Mouse (Mus musculus) thymus, adult 2 months (tissue): ENCODE measurements around the gene Fam83g. TPM values are rescaled to one million over a fixed set of nuclear protein-coding genes. Genes with fewer than 3 reads are reported as not detected.

Experiments used
- DNase-seq: peaks from one replicate; pipeline ENCODE4 v3.0.0; 2021
- H3K27ac ChIP-seq: fragments of 200-500 bp; 2 replicates; pipeline ENCODE4 v1.5.1; 2012; ENCODE audit warnings: low read length, control low read depth; ENCODE audit not compliant: control insufficient read depth, insufficient read depth
- H3K27me3 ChIP-seq: fragments of 200-500 bp; 2 replicates; pipeline ENCODE4 v1.6.1; 2012; ENCODE audit warnings: mild to moderate bottlenecking, low read length, moderate library complexity, mixed read lengths; ENCODE audit not compliant: control insufficient read depth, insufficient read depth
- H3K36me3 ChIP-seq: fragments of 200-500 bp; 2 replicates; pipeline ENCODE4 v1.6.1; 2012; ENCODE audit warnings: mild to moderate bottlenecking, low read length, moderate library complexity; ENCODE audit not compliant: control insufficient read depth, insufficient read depth
- H3K4me1 ChIP-seq: fragments of 200-500 bp; replicated peaks from 2 replicates; pipeline ENCODE4 v1.6.1; 2012; ENCODE audit warnings: low read length; ENCODE audit not compliant: control insufficient read depth, insufficient read depth
- H3K4me3 ChIP-seq: fragments of 200-500 bp; 2 replicates; pipeline ENCODE4 v1.5.1; 2012; ENCODE audit warnings: mild to moderate bottlenecking, low read length, control low read depth, moderate library complexity; ENCODE audit not compliant: control insufficient read depth, insufficient read depth
- CTCF ChIP-seq: fragments of 200-500 bp; IDR thresholded peaks from 2 replicates; pipeline ENCODE4 v1.5.1; 2012; ENCODE audit warnings: mild to moderate bottlenecking, control low read depth, low read length, moderate library complexity, borderline replicate concordance; ENCODE audit not compliant: control insufficient read depth, poor library complexity, insufficient read depth; ENCODE audit errors: extremely low read depth
- POLR2A ChIP-seq: fragments of 200-500 bp; IDR thresholded peaks from 2 replicates; pipeline ENCODE4 v1.6.1; 2012; ENCODE audit warnings: mild to moderate bottlenecking, low read length, control low read depth, moderate library complexity; ENCODE audit not compliant: control insufficient read depth, poor library complexity, insufficient read depth; ENCODE audit errors: extremely low read depth
- WGBS: fragments of 180-500 bp; shearing (Covaris S2); methylation state at CpG from one replicate; pipeline ENCODE4 v1.1.7; 2018; 5-methylcytosine and 5-hydroxymethylcytosine counted together
- polyA plus RNA-seq: library from polyadenylated mRNA; depleted of rRNA; stranded (reverse); fragments of >200 nt; gene quantifications from 2 replicates; pipeline ENCODE4 v1.2.3, GENCODE M21; 2012

The Fam83g gene
- polyA plus RNA-seq, 1 experiment: 9.5 TPM

GRCm38 (mm10) chr11:61665991-61666799, 17.7 kb upstream of the Fam83g start:
- WGBS: 73% methylated on average over 7 of the region's 7 CpGs
- Histone ChIP-seq H3K36me3 (peaks cover 52% of the 10 kb centered on the region), H3K4me3 (no peak overlapping the region), H3K27me3 (no peaks in the 10 kb centered on the region), H3K27ac (no peak overlapping the region), H3K4me1 (peaks cover 29% of the 10 kb centered on the region)
- DNase-seq: no peak
- peak; percentile 69; the same call in 1 of the 2 replicates for TF ChIP-seq CTCF
- no peak for TF ChIP-seq POLR2A

- no peak for DNase-seq
- TF ChIP-seq POLR2A (no peak), CTCF (no peak)
- Histone ChIP-seq H3K27me3 (no peaks in the 10 kb centered on the region), H3K27ac (no peak overlapping the region), H3K4me1 (peaks cover 24% of the 10 kb centered on the region), H3K4me3 (no peak overlapping the region), H3K36me3 (peaks cover 55% of the 10 kb centered on the region)
- WGBS: 96% methylated on average over 5 of the region's 5 CpGs
These were observed 16.6 kb upstream of the Fam83g start for GRCm38 (mm10) chr11:61667248-61667647.

GRCm38 (mm10) chr11:61667782-61668181, 16.1 kb upstream of the Fam83g start:
- Histone ChIP-seq H3K36me3 (peaks cover 50% of the 10 kb centered on the region), H3K27me3 (no peaks in the 10 kb centered on the region), H3K4me1 (peaks cover 24% of the 10 kb centered on the region), H3K4me3 (no peak overlapping the region), H3K27ac (no peak overlapping the region)
- 95% methylated on average over 5 of the region's 5 CpGs for WGBS
- DNase-seq: no peak
- TF ChIP-seq POLR2A (no peak), CTCF (no peak)

- Histone ChIP-seq H3K4me3 (no peak overlapping the region), H3K36me3 (peaks cover 30% of the 10 kb centered on the region), H3K27me3 (no peaks in the 10 kb centered on the region), H3K4me1 (peaks cover 24% of the 10 kb centered on the region), H3K27ac (peak overlapping the region; percentile 67)
- WGBS: 45% methylated on average over 14 of the region's 14 CpGs
- TF ChIP-seq POLR2A (no peak), CTCF (no peak)
- DNase-seq: peak; percentile 50
These were observed 14.1 kb upstream of the Fam83g start for GRCm38 (mm10) chr11:61669492-61670490.

- Histone ChIP-seq H3K27ac (no peak overlapping the region), H3K27me3 (no peaks in the 10 kb centered on the region), H3K4me1 (peaks cover 35% of the 10 kb centered on the region), H3K4me3 (no peak overlapping the region), H3K36me3 (peaks cover 22% of the 10 kb centered on the region)
- TF ChIP-seq POLR2A: no peak
- TF ChIP-seq CTCF: no peak
- 98% methylated on average over 19 of the region's 19 CpGs for WGBS
- DNase-seq: no peak
These were observed 12.0 kb upstream of the Fam83g start for GRCm38 (mm10) chr11:61671781-61672383.

- H3K4me1 ChIP-seq: peaks cover 30% of the 10 kb centered on the region
- H3K4me3 ChIP-seq: no peak overlapping the region
- H3K27ac ChIP-seq: no peak overlapping the region
- WGBS: 67% methylated on average over 8 of the region's 8 CpGs
- H3K36me3 ChIP-seq: peaks cover 22% of the 10 kb centered on the region
- TF ChIP-seq POLR2A (no peak), CTCF (peak; percentile 38; the same call in 1 of the 2 replicates)
- H3K27me3 ChIP-seq: no peaks in the 10 kb centered on the region
- no peak for DNase-seq
These were observed 10.2 kb upstream of the Fam83g start for GRCm38 (mm10) chr11:61673686-61674085.
